Mouse (Mus musculus) intestine, postnatal 0 days (tissue): ENCODE measurements around the gene Rufy2. TPM values are rescaled to one million over a fixed set of nuclear protein-coding genes. Genes with fewer than 3 reads are reported as not detected.

Source experiments
- ATAC-seq: fragments of 200-750 bp; cut with Nextera tagmentation; 2 replicates; pipeline ENCODE4 v1.8.0; 2017; ENCODE audit warnings: mild to moderate bottlenecking, moderate TSS enrichment, moderate library complexity
- H3K27ac ChIP-seq: fragments of 300-500 bp; sonication (generic); 2 replicates; pipeline ENCODE4 v1.5.1; 2014; ENCODE audit warnings: mild to moderate bottlenecking, low read depth, low read length, moderate library complexity
- H3K27me3 ChIP-seq: fragments of 300-500 bp; sonication (generic); replicated peaks from 2 replicates; pipeline ENCODE4 v1.6.1; 2014; ENCODE audit warnings: low read length, mixed read lengths; ENCODE audit not compliant: control insufficient read depth, insufficient read depth
- H3K36me3 ChIP-seq: fragments of 300-500 bp; sonication (generic); 2 replicates; pipeline ENCODE4 v1.6.1; 2014; ENCODE audit warnings: mild to moderate bottlenecking, moderate library complexity; ENCODE audit not compliant: control insufficient read depth, insufficient read depth
- H3K4me1 ChIP-seq: fragments of 300-500 bp; sonication (generic); replicated peaks from 2 replicates; pipeline ENCODE4 v1.6.1; 2014; ENCODE audit warnings: antibody characterized with exemption, low read length, mixed read lengths; ENCODE audit not compliant: control insufficient read depth, insufficient read depth
- H3K4me2 ChIP-seq: fragments of 300-500 bp; sonication (generic); replicated peaks from 2 replicates; pipeline ENCODE4 v1.6.1; 2014; ENCODE audit warnings: low read depth, mild to moderate bottlenecking, moderate library complexity
- H3K4me3 ChIP-seq: fragments of 300-500 bp; sonication (generic); 2 replicates; pipeline ENCODE4 v1.5.1; 2014; ENCODE audit warnings: low read depth, low read length
- H3K9ac ChIP-seq: fragments of 300-500 bp; sonication (generic); 2 replicates; pipeline ENCODE4 v1.6.1; 2014; ENCODE audit warnings: mild to moderate bottlenecking, low read depth, low read length
- H3K9me3 ChIP-seq: fragments of 300-500 bp; sonication (generic); 2 replicates; pipeline ENCODE4 v1.6.1; 2016; ENCODE audit warnings: mixed run types; ENCODE audit not compliant: control insufficient read depth
- CTCF ChIP-seq: sonication (generic); IDR thresholded peaks from 2 replicates; pipeline ENCODE4 v1.5.1; 2016; ENCODE audit warnings: low read depth, mild to moderate bottlenecking, control low read depth, antibody characterized with exemption, moderate library complexity
- WGBS: fragments of 180-500 bp; shearing (Covaris S2); extraction: QIAGEN DNeasy Blood & Tissue Kit; methylation state at CpG from one replicate; pipeline ENCODE4 v1.1.7; 2014; 5-methylcytosine and 5-hydroxymethylcytosine counted together
- polyA plus RNA-seq: library from polyadenylated mRNA; unstranded; fragments of >200 nt; fragmentation: Nextera tagmentation; extraction: Ambion mirVana; gene quantifications from 2 replicates; pipeline ENCODE4 v1.2.1, GENCODE M21; 2015

Rufy2 gene
- polyA plus RNA-seq, result 13.9 and 18.8 TPM in 2 replicates

- H3K4me2 ChIP-seq, result peak within 1 kb of the TSS; percentile 67
- peaks cover under 1% of the 10 kb centered on the region; the same call in 1 of the 2 replicates for H3K36me3 ChIP-seq
- peak within 1 kb of the TSS; percentile 60 for H3K9ac ChIP-seq
- peak; percentile 86 for ATAC-seq
- under 1% methylated on average over 74 of the region's 77 CpGs for WGBS
- no peaks in the 10 kb centered on the region for H3K9me3 ChIP-seq
- H3K27me3 ChIP-seq, result no peaks in the 10 kb centered on the region
- peak; percentile 73 for TF ChIP-seq CTCF
- H3K27ac ChIP-seq, result peak within 1 kb of the TSS; percentile 30; the same call in 1 of the 2 replicates
- no peaks in the 10 kb centered on the region for H3K4me1 ChIP-seq
- peak within 1 kb of the TSS; percentile 70 for H3K4me3 ChIP-seq
Measured at GRCm38 (mm10) chr10:62980039-62980954, at the start of gene Rufy2. TSS of gene Rufy2 (plus strand) at chr10:62980223.

GRCm38 (mm10) chr10:62932381-62932780 is 47.6 kb upstream of the Rufy2 start:
- Histone ChIP-seq H3K4me2 (no peak overlapping the region), H3K4me3 (no peak overlapping the region), H3K36me3 (peaks cover 30% of the 10 kb centered on the region; the same call in 1 of the 2 replicates), H3K27ac (no peak overlapping the region), H3K9ac (no peak overlapping the region), H3K9me3 (no peaks in the 10 kb centered on the region), H3K27me3 (no peaks in the 10 kb centered on the region), H3K4me1 (no peaks in the 10 kb centered on the region)
- WGBS, result 96% methylated on average over 1 of the region's 1 CpGs
- TF ChIP-seq CTCF, result peak; percentile 34
- no peak for ATAC-seq

- Histone ChIP-seq H3K36me3 (peaks cover 26% of the 10 kb centered on the region), H3K9ac (no peak overlapping the region), H3K9me3 (no peaks in the 10 kb centered on the region), H3K27ac (no peak overlapping the region), H3K27me3 (no peaks in the 10 kb centered on the region), H3K4me2 (no peak overlapping the region), H3K4me1 (no peaks in the 10 kb centered on the region), H3K4me3 (no peak overlapping the region)
- WGBS, result 64% methylated on average over 10 of the region's 10 CpGs
- no peak for ATAC-seq
- no peak for TF ChIP-seq CTCF
Measured at GRCm38 (mm10) chr10:62944975-62945580, 34.9 kb upstream of the Rufy2 start.

- Histone ChIP-seq H3K4me2 (peak within 1 kb of the TSS; percentile 89), H3K36me3 (peaks cover 28% of the 10 kb centered on the region), H3K9me3 (no peaks in the 10 kb centered on the region), H3K4me1 (no peaks in the 10 kb centered on the region), H3K4me3 (peak within 1 kb of the TSS; percentile 78), H3K27me3 (no peaks in the 10 kb centered on the region), H3K9ac (peak within 1 kb of the TSS; percentile 81), H3K27ac (peak within 1 kb of the TSS; percentile 81)
- WGBS, result under 1% methylated on average over 66 of the region's 68 CpGs
- TF ChIP-seq CTCF, result peak; percentile 59
- peak; percentile 85 for ATAC-seq
Measured at GRCm38 (mm10) chr10:62946738-62947471, 33.1 kb upstream of the Rufy2 start, which contains the start of gene Dna2. TSS of gene Dna2 (plus strand) at chr10:62947026.

GRCm38 (mm10) chr10:62948551-62948950 is 31.5 kb upstream of the Rufy2 start:
- Histone ChIP-seq H3K4me2 (no peak overlapping the region), H3K27me3 (no peaks in the 10 kb centered on the region), H3K27ac (no peak overlapping the region), H3K9ac (no peak overlapping the region), H3K9me3 (no peaks in the 10 kb centered on the region), H3K4me1 (no peaks in the 10 kb centered on the region), H3K36me3 (peaks cover 29% of the 10 kb centered on the region), H3K4me3 (no peak overlapping the region)
- ATAC-seq, result no peak
- TF ChIP-seq CTCF, result no peak
- 94% methylated on average over 7 of the region's 7 CpGs for WGBS

- Histone ChIP-seq H3K27me3 (no peaks in the 10 kb centered on the region), H3K4me3 (no peak overlapping the region), H3K9me3 (no peaks in the 10 kb centered on the region), H3K4me2 (no peak overlapping the region), H3K4me1 (no peaks in the 10 kb centered on the region), H3K27ac (no peak overlapping the region), H3K9ac (no peak overlapping the region), H3K36me3 (peaks cover 81% of the 10 kb centered on the region)
- no peak for ATAC-seq
- WGBS, result 91% methylated on average over 7 of the region's 7 CpGs
- TF ChIP-seq CTCF, result no peak
Measured at GRCm38 (mm10) chr10:62963956-62964355, 16.1 kb upstream of the Rufy2 start.
